34 mouse cellular contexts compared by ENCODE assay signal in genomic region chr1:37954786-37955185, GRCm38 (mm10). TPM values are rescaled to one million over a fixed set of nuclear protein-coding genes. Genes with fewer than 3 reads are reported as not detected.
DNase-seq lines count a peak whose midpoint lies in the region; ATAC-seq and TF ChIP-seq lines count a peak whose summit lies in the region.
"Had no signal": no experiment of that assay in that cellular context is flagged by ENCODE, and none has a peak within 500 bp of the region (broad histone marks: within the 10 kb centered on the region; RNA-seq: fewer than 3 reads in every experiment).

No protein-coding gene starts in this region.

- peak; percentile 30 for DNase-seq in adrenal gland, adult 2 months
- no peak for DNase-seq in adrenal gland, adult 8-10 months
- DNase-seq in lung, postnatal 0 days (ENCODE audit: low spot score) = peak; percentile 25
- DNase-seq in lung, postnatal 4 days = no peak
- DNase-seq in stomach, postnatal 0 days (ENCODE audit: low spot score) = no peak
- DNase-seq: adrenal gland, postnatal 25 days; B cell, adult 2 months; cerebellum, adult 11-12 months; cerebellum, adult 8-10 months; cerebellum, postnatal 10 days; cerebellum, postnatal 36 days; embryo, embryonic 11 days; gastrocnemius, postnatal 10 days; gastrocnemius, postnatal 36 days; kidney, adult 18-20 months had no signal

- no peak for TF ChIP-seq EP300 in lung, postnatal 0 days (IDR thresholded peaks at IDR 0.05)
- TF ChIP-seq EP300 in stomach, postnatal 0 days (optimal IDR thresholded peaks at IDR 0.05) = no peak

- TF ChIP-seq CTCF in lung, postnatal 0 days (IDR thresholded peaks at IDR 0.05) = no peak
- TF ChIP-seq CTCF in stomach, postnatal 0 days (IDR thresholded peaks at IDR 0.05; ENCODE audit: low read depth) = no peak

- no peak overlapping the region for H3K27ac ChIP-seq in lung, postnatal 0 days (ENCODE audit: low read length)
- H3K27ac ChIP-seq in stomach, postnatal 0 days (replicated peaks) = no peak overlapping the region
- H3K27ac ChIP-seq in intestine, embryonic 15.5 days = no peak overlapping the region
- H3K27ac ChIP-seq: embryonic facial prominence, embryonic 10.5 days; embryonic facial prominence, embryonic 13.5 days; forebrain, embryonic 12.5 days; forebrain, embryonic 15.5 days; hindbrain, embryonic 10.5 days; hindbrain, embryonic 13.5 days had no signal

- peak; percentile 36; the same call in 1 of the 2 replicates for ATAC-seq in lung, postnatal 0 days
- ATAC-seq in stomach, postnatal 0 days (ENCODE audit: low FRiP score, low TSS enrichment) = peak; percentile 45; the same call in 1 of the 2 replicates
- ATAC-seq in intestine, embryonic 15.5 days = no peak
- ATAC-seq: forebrain, embryonic 15.5 days; hindbrain, embryonic 16.5 days; intestine, embryonic 16.5 days had no signal

- H3K4me2 ChIP-seq in lung, postnatal 0 days (replicated peaks; ENCODE audit: low read depth, low read length) = no peak overlapping the region
- H3K4me2 ChIP-seq in stomach, postnatal 0 days (replicated peaks; ENCODE audit: low read depth) = no peak overlapping the region
- H3K4me2 ChIP-seq in intestine, embryonic 15.5 days (replicated peaks) = no peak overlapping the region
- H3K4me2 ChIP-seq: embryonic facial prominence, embryonic 13.5 days; forebrain, embryonic 12.5 days; forebrain, embryonic 15.5 days; heart, embryonic 11.5 days; hindbrain, embryonic 13.5 days had no signal

- H3K36me3 ChIP-seq in lung, postnatal 0 days (ENCODE audit: insufficient read depth, low read length) = no peaks in the 10 kb centered on the region
- no peaks in the 10 kb centered on the region for H3K36me3 ChIP-seq in stomach, postnatal 0 days (ENCODE audit: control insufficient read depth, insufficient read depth, low read length)
- H3K36me3 ChIP-seq in intestine, embryonic 15.5 days = no peaks in the 10 kb centered on the region
- H3K36me3 ChIP-seq: embryonic facial prominence, embryonic 10.5 days; embryonic facial prominence, embryonic 13.5 days; forebrain, embryonic 12.5 days; forebrain, embryonic 15.5 days; hindbrain, embryonic 10.5 days; hindbrain, embryonic 13.5 days had no signal

- H3K4me1 ChIP-seq in lung, postnatal 0 days (ENCODE audit: insufficient read depth, low read depth, low read length) = peaks cover 9% of the 10 kb centered on the region; the same call in 1 of the 2 replicates
- H3K4me1 ChIP-seq in stomach, postnatal 0 days (replicated peaks; ENCODE audit: control insufficient read depth, insufficient read depth) = no peaks in the 10 kb centered on the region
- no peaks in the 10 kb centered on the region for H3K4me1 ChIP-seq in intestine, embryonic 15.5 days (replicated peaks)
- H3K4me1 ChIP-seq: embryonic facial prominence, embryonic 10.5 days; embryonic facial prominence, embryonic 13.5 days had no signal

- WGBS in lung, postnatal 0 days = 46% methylated on average over 7 of the region's 7 CpGs
- WGBS in stomach, postnatal 0 days = 66% methylated on average over 7 of the region's 7 CpGs
- 77% methylated on average over 7 of the region's 7 CpGs for WGBS in intestine, embryonic 15.5 days

- H3K27me3 ChIP-seq in lung, postnatal 0 days (replicated peaks; ENCODE audit: insufficient read depth, low read length) = no peaks in the 10 kb centered on the region
- H3K27me3 ChIP-seq in stomach, postnatal 0 days (ENCODE audit: control insufficient read depth, insufficient read depth, low read length) = no peaks in the 10 kb centered on the region
- no peaks in the 10 kb centered on the region; the same call in 1 of the 2 replicates for H3K27me3 ChIP-seq in intestine, embryonic 15.5 days (replicated peaks)
- H3K27me3 ChIP-seq: forebrain, embryonic 12.5 days; forebrain, embryonic 15.5 days; hindbrain, embryonic 13.5 days had no signal

- no peak overlapping the region for H3K9ac ChIP-seq in lung, postnatal 0 days (replicated peaks; ENCODE audit: low read depth)
- no peak overlapping the region for H3K9ac ChIP-seq in stomach, postnatal 0 days (ENCODE audit: low read length)
- H3K9ac ChIP-seq in intestine, embryonic 15.5 days = no peak overlapping the region
- H3K9ac ChIP-seq: embryonic facial prominence, embryonic 13.5 days; forebrain, embryonic 12.5 days; forebrain, embryonic 15.5 days; hindbrain, embryonic 13.5 days had no signal

- no peaks in the 10 kb centered on the region for H3K9me3 ChIP-seq in lung, postnatal 0 days (ENCODE audit: low read length)
- no peaks in the 10 kb centered on the region for H3K9me3 ChIP-seq in stomach, postnatal 0 days (ENCODE audit: control insufficient read depth, low read length)
- no peaks in the 10 kb centered on the region for H3K9me3 ChIP-seq in intestine, embryonic 15.5 days
- H3K9me3 ChIP-seq: embryonic facial prominence, embryonic 10.5 days; embryonic facial prominence, embryonic 13.5 days; forebrain, embryonic 12.5 days; forebrain, embryonic 15.5 days; hindbrain, embryonic 10.5 days; hindbrain, embryonic 13.5 days had no signal

- no peak overlapping the region for H3K4me3 ChIP-seq in lung, postnatal 0 days (ENCODE audit: low read depth, low read length)
- no peak overlapping the region for H3K4me3 ChIP-seq in stomach, postnatal 0 days (ENCODE audit: low read depth, low read length)
- no peak overlapping the region for H3K4me3 ChIP-seq in intestine, embryonic 15.5 days (replicated peaks)
- H3K4me3 ChIP-seq: embryonic facial prominence, embryonic 10.5 days; embryonic facial prominence, embryonic 13.5 days; erythroblast, embryonic 14.5 days; forebrain, embryonic 12.5 days; forebrain, embryonic 15.5 days; hindbrain, embryonic 10.5 days; hindbrain, embryonic 13.5 days had no signal

RNA-seq across cellular contexts. Expression of gene Lyg1, which starts 2.8 kb away (rescaled TPM):
- total RNA-seq in adrenal gland, adult 2 months (2021) = not detected
- polyA plus RNA-seq in adrenal gland, adult 2 months (2012; rRNA removed) = not detected in 2 replicates
- total RNA-seq in adrenal gland, adult 8-10 months (2022) = not detected
- not detected in 2 replicates for polyA plus RNA-seq in lung, postnatal 0 days (2015; fragmentation: Nextera tagmentation; extraction: Ambion mirVana)
- 298 and 319 TPM in 2 replicates for polyA plus RNA-seq in stomach, postnatal 0 days (2015; fragmentation: Nextera tagmentation; extraction: Ambion mirVana)
- not detected in 2 replicates for polyA plus RNA-seq in intestine, embryonic 15.5 days (2015; fragmentation: Nextera tagmentation; extraction: Ambion mirVana)
- total RNA-seq: adrenal gland, postnatal 25 days; ES-E14; gastrocnemius, postnatal 10 days; gastrocnemius, postnatal 36 days; granulocyte monocyte progenitor cell, adult 5-6 weeks; heart, adult 8-10 months; heart, postnatal 25 days had no signal
- polyA plus RNA-seq: brain, embryonic 14.5 days; cortical plate, adult 2 months; embryonic facial prominence, embryonic 10.5 days; embryonic facial prominence, embryonic 13.5 days; erythroblast, embryonic 14.5 days; forebrain, embryonic 12.5 days; forebrain, embryonic 15.5 days; heart, embryonic 11.5 days; heart, embryonic 14.5 days; heart, postnatal 0 days; hindbrain, embryonic 10.5 days; hindbrain, embryonic 13.5 days; hindbrain, embryonic 16.5 days; intestine, embryonic 16.5 days had no signal

RNA-seq across cellular contexts. Expression of gene Lyg2, which starts 38.5 kb away (rescaled TPM):
- not detected for total RNA-seq in adrenal gland, adult 2 months (2021)
- polyA plus RNA-seq in adrenal gland, adult 2 months (2012; rRNA removed) = not detected in 2 replicates
- total RNA-seq in adrenal gland, adult 8-10 months (2022) = not detected
- polyA plus RNA-seq in lung, postnatal 0 days (2015; fragmentation: Nextera tagmentation; extraction: Ambion mirVana) = not detected in 2 replicates
- polyA plus RNA-seq in stomach, postnatal 0 days (2015; fragmentation: Nextera tagmentation; extraction: Ambion mirVana) = not detected in 2 replicates
- not detected in 2 replicates for polyA plus RNA-seq in intestine, embryonic 15.5 days (2015; fragmentation: Nextera tagmentation; extraction: Ambion mirVana)
- total RNA-seq: adrenal gland, postnatal 25 days; ES-E14; gastrocnemius, postnatal 10 days; gastrocnemius, postnatal 36 days; granulocyte monocyte progenitor cell, adult 5-6 weeks; heart, adult 8-10 months; heart, postnatal 25 days had no signal
- polyA plus RNA-seq: brain, embryonic 14.5 days; embryonic facial prominence, embryonic 10.5 days; embryonic facial prominence, embryonic 13.5 days; erythroblast, embryonic 14.5 days; forebrain, embryonic 12.5 days; forebrain, embryonic 15.5 days; heart, embryonic 11.5 days; heart, embryonic 14.5 days; heart, postnatal 0 days; hindbrain, embryonic 10.5 days; hindbrain, embryonic 13.5 days; intestine, embryonic 16.5 days had no signal

RNA-seq across cellular contexts. Expression of gene Txndc9, which starts 42.9 kb away (rescaled TPM):
- 10 to 100 TPM; 67.1 to 84.1 TPM for total RNA-seq in adrenal gland, adult 2 months (2021)
- 2.3 and 2.8 TPM in 2 replicates for polyA plus RNA-seq in adrenal gland, adult 2 months (2012; rRNA removed)
- 10 to 100 TPM; 74.0 to 87.7 (median 83.5) TPM for total RNA-seq in adrenal gland, adult 8-10 months (2022)
- 93.3 and 101 TPM in 2 replicates for polyA plus RNA-seq in lung, postnatal 0 days (2015; fragmentation: Nextera tagmentation; extraction: Ambion mirVana)
- polyA plus RNA-seq in stomach, postnatal 0 days (2015; fragmentation: Nextera tagmentation; extraction: Ambion mirVana) = 116 and 119 TPM in 2 replicates
- polyA plus RNA-seq in intestine, embryonic 15.5 days (2015; fragmentation: Nextera tagmentation; extraction: Ambion mirVana) = 130 and 146 TPM in 2 replicates

RNA-seq across cellular contexts. Expression of gene Eif5b, which starts 43.0 kb away (rescaled TPM):
- 10 to 100 TPM; 43.0 to 48.3 TPM for total RNA-seq in adrenal gland, adult 2 months (2021)
- 1.1 and 1.5 TPM in 2 replicates for polyA plus RNA-seq in adrenal gland, adult 2 months (2012; rRNA removed)
- 10 to 100 TPM; 44.4 to 53.0 (median 48.8) TPM for total RNA-seq in adrenal gland, adult 8-10 months (2022)
- polyA plus RNA-seq in lung, postnatal 0 days (2015; fragmentation: Nextera tagmentation; extraction: Ambion mirVana) = 16.0 and 18.6 TPM in 2 replicates
- 15.6 and 17.7 TPM in 2 replicates for polyA plus RNA-seq in stomach, postnatal 0 days (2015; fragmentation: Nextera tagmentation; extraction: Ambion mirVana)
- 26.2 and 28.7 TPM in 2 replicates for polyA plus RNA-seq in intestine, embryonic 15.5 days (2015; fragmentation: Nextera tagmentation; extraction: Ambion mirVana)

Comparison
In these comparisons a context has a peak if more than half of its experiments do, and no peak if none do; other contexts are left out.
1. DNase-seq: peak in adrenal gland, adult 2 months (single experiment) and lung, postnatal 0 days (single experiment); none in adrenal gland, adult 8-10 months (single experiment), lung, postnatal 4 days (0 of 2) and stomach, postnatal 0 days (single experiment).
2. RNA of gene Lyg1, which starts 2.8 kb away (polyA plus RNA-seq): 298 to 319 TPM in stomach, postnatal 0 days; not detected in adrenal gland, adult 2 months, not detected in lung, postnatal 0 days and not detected in intestine, embryonic 15.5 days; every median in the first group is over 100 times any median in the second.
3. RNA of gene Txndc9, which starts 42.9 kb away (polyA plus RNA-seq): 130 to 146 TPM in intestine, embryonic 15.5 days, 116 to 119 TPM in stomach, postnatal 0 days and 93.3 to 101 TPM in lung, postnatal 0 days; 2.3 to 2.8 TPM in adrenal gland, adult 2 months; every median in the first group is over 10 times any median in the second.